Mouse (Mus musculus): Measurements from ENCODE around the gene Angpt4.

- TF ChIP-seq POLR2A (IDR thresholded peaks at IDR 0.05; ENCODE audit: low read depth, low read length): no peak
- no peak for TF ChIP-seq CTCF (IDR thresholded peaks at IDR 0.05; ENCODE audit: extremely low read depth, insufficient read depth, insufficient read length, insufficient replicate concordance)
Observed at GRCm38 (mm10) chr2:151962474-151962873, 51.5 kb downstream of the Angpt4 start.

Data from spleen, adult 2 months (tissue).